Mouse (Mus musculus) c-Kit-positive CD71-negative TER-119-negative erythroid progenitor cells, embryonic 14.5 days (primary cell): ENCODE measurements around the gene Npcd.
A peak's percentile ranks its signal among the peaks of the same experiment; 100 is the strongest.

Experiments used
- DNase-seq: peaks from one replicate; pipeline ENCODE4 v3.0.0-alpha.2; 2013; ENCODE audit warnings: low read depth

Npcd gene

DNA sequence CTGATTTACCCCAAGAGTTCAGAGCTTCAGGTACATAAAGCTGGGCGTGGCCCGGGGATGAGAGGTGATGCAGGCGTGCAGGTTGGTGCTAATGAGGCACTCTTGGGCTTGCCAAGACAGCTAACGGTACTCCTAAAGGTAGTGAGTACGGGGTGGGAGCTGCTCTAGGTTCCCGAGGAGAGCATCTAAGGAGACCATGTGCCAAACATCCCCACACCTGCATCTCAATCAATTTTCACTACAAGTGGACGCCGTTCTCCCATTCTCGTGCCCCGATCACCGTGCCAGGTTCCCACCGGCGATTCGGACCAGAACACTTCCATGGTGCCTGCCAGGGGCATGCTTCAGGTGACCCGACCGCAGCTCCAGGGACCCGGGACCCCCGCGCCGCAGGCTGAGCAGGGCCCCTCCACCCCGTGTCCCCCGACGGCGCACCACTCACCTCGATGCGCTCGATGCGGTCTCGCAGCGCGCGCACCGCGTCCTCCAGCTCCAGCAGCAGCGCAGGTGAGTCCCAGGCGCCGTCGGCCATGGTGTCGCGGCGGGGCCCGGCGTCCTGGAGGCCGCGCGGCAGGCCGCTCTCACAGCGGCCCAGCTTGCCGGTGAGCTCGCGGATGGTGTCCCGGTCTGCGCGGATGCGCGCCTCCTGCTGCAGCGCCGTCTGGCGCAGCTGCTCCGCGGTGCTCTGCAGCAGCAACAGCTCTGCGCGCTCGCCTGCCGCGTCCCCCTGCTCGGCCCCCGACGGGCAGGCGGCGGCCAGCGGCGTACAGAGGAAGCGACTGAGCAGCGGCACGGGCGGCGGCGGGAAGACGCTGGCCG lies 30.3 kb downstream of the Npcd start:
- DNase-seq: no peak

DNA sequence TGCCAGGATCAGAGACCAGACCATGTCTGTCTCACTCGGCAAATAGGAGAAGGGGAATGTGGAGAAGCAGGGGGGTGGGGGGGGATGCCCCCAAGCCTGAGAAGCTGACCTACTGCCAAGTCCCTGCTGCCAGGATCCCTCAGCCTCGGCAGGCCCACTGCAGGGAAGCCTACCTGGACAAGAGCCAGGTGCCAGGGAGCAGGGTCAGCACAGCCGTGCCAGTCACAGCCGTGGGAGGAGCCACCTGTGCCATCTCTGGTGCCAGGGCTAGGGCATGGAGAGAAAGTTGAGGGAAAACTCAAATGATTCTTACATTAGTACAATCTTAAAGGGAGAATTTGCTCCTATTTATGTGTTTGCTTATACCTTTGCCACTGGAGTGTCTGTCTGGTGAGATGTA lies 31.7 kb downstream of the Npcd start:
- no peak for DNase-seq

DNA sequence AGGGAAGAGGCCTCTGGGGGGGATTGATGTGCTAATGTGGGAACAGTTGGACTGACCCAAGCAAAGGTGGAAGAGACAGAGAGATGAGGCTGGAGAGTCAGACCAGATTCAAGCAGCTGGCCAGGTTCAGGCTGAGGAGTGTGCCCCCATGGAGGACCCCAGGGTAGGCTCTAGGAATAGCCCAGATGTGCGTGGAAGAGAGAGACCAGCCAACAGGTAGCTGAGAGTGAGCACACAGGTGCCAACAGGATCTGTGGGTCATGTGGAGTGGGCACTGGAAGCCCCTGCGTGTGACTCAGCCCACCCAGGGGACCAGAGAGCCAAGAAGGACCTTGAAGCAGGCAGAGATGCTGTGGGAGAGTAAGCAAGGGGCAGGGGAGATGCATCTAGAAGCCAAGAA lies 32.4 kb downstream of the Npcd start:
- no peak for DNase-seq

DNA sequence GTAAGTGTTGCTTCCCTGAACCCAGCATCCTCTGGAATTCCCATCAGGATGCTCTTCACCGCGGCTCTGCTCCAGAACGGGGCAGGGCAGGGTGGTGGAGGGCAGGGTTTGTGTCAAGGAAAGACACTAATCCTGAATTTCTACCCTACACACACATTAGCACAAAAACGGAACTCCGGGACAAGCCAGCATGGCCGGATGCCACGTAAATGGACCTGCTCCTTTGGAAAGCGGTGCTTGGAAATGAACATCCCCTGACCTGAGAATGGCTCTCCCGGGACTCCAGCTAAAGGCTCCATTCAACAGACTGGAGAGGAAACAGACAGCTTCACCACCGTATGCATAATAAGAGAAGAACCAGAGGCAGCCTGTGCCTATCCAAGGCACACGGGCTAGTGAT lies 33.3 kb downstream of the Npcd start:
- DNase-seq: no peak

DNA sequence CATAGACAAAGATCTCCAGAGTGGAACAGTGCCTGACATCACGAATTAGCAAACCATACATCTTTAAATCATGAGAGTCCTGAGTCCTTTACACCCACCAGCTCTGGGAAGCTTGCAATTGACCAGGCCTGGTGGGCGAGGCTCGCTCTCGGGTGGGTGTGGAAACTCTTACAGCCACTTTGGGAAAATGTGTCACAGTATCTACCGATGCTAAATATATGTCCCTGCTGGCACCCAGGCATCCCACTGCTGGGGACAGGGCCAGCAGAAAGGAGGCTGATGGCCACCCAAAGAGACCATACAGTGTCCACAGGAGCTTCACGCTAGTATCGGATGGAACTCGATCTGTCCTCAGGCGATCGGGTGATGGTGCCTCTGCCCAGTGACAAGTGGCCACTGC lies 35.4 kb downstream of the Npcd start:
- DNase-seq: no peak

DNA sequence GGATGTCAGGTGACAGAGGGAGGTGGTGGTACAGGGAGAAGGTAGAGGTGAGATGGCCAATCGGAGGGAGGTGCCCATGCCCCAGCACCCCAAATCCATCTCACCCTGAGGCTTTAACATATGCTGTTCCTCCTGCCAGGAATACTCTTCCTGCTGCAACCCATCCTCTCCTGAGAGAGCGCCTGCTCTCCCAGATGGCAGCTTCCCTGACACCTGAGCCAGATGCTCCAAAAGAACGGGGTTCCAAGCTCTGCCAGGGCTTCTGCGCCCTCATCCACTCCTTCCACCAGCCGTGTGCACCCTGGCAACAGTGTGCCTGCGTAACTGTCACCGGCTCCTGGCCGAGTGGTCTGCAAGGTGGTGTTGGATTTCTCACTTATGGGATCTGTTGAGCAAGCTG lies 36.4 kb downstream of the Npcd start:
- DNase-seq: no peak

DNA sequence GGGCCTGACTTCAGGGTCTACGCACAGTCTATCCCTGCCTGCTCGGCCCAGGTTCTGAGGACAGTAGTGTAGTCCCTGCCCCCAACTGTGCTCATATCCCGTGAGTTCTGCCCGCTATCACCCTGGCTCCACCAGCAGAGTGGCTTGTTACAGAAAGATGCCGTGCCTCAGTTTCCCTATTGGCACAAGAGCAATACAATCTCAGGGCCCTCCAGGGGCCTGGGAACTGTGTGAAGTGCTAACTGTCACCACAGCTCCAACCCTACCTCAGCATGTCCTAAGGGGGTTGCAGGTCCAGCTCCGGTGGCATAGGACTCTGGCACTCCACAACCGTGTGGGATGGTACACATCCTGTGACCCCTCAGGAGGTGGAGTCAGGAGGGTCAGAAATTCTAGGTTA lies 36.9 kb downstream of the Npcd start:
- no peak for DNase-seq

DNA sequence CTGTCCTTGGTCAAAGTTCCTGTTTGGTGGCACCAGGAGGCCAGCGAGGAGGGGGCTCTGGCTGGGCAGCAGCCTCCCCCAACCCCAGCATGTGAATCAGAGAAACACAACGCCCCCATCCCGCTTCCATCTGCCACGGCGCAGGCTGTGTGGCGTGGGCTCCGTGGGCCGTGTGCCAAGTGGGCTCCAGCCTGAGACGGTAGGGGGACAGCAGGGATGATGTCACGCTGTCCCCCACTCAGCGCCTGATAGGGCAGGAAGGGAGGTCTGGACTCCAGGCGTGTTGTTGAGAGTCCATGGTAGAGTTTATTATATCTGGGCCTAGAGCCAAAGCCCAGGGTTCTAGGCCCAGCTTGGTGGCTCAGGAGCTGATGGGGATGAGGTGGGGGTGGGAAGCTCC lies 37.8 kb downstream of the Npcd start:
- no peak for DNase-seq

DNA sequence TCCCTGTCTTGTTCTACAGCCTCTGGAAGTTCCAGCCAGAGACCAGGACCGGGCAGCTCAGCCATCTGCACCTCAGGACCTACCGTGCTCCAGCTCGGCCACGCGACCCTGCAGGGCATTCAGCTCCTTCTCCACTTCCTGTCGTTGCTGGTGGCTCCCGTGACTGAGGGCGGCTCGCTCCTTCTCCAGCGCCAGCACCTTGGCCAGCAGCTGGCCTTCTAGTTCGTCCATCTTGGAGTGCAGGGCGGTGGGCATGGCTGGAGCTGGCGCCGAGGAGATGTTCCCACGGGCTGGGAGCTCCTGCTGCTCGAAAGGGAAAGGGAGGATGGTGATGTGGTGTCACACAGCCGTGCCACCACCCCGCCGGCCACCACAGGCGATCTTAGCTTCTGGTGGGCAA lies 39.9 kb downstream of the Npcd start:
- no peak for DNase-seq

DNA sequence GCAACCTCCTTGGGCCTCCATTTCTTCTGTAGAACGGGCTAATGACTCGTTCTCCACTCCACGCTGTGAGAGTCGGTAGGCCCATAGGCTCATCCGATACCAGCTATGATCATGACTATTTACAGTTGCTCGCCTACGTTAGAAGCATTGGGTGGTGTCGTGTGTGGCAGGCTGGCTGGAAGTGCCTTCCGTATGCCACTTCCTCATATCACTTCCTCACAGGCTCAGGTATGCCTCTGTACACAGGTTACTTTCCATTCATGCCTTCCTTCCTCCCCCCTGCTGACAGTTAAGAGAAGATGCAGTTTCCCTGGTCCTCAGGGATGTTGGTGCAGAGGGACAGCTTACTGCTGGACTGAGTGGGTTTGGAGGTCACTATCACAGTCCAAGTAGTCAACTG lies 41.0 kb downstream of the Npcd start:
- DNase-seq: no peak

DNA sequence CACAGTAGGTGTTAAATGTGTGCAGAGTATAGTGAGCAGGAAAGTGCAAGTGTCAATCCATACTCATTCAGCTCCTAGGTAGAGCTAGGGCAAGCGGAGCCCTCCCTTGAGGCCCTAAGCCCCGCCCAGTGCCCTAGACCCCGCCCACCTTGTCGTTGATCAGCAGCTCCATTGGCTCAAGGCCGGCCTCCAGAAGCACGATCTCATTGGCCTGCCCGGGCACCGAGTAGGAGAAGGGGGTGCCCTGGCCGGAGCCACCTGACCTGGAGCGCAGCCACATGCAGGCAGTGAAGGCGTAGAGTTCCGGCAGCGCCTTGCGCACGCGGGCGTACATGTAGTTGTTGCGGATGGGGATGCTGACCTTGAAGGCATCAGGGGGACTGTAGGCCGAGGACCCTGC lies 41.6 kb downstream of the Npcd start:
- DNase-seq: no peak

DNA sequence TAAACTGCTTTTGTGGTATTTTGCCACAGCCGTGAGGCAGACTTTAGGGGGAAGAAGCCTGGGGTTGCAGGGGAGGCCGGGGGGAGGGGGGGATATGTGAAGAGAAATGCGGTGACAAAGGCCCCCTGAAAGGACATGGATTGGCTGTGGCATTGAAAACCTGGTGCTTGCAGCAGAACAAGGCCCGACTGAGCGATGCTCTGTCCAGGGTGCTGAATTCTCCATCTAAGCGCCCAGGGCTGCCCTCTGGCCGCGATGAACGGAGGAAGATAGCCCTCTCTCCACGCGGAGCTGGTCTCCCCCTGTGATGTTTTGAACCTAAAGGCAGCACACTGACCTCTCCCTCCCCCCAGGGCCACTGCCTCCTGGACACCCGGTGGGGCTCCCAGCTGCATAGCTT lies 42.5 kb downstream of the Npcd start:
- DNase-seq: peak; percentile 69

DNA sequence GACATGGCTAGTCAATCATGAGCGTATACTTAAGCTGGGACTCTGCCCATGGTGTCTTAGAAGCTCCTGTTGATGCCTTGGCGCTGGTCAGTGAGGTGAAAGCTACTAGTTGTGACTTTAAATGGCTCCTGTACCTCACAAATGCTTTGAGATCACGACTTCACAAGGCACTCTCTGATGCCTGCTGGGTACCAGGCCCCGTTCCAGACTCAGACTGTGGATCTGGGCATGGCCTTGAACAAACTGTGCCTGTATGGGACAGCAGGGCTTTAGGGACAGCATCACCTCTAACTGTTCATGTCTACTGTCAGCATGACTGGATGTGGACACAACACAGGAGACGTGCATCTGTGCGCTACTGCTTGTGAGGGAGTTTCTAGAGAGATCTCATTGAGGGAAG lies 43.1 kb downstream of the Npcd start:
- DNase-seq: no peak

DNA sequence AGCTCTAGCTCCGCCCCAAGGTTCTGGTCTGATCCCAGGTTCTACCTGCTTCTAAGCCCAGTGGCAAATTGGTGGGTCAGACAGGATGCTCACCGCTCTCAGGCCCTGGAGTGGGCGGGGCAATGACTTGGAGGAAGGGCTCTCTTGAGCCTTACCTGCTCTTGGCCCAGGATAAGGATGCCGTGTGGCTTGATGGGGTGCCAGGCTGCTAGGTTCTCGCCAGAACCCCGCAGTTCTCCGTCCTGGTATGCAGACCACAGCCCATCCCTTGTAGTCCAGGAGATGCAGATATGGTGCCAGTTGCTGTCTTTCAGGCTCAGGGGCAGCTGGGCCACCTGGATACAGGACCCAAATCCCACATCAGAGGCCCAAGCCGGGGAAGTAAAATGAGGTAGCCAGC lies 43.9 kb downstream of the Npcd start:
- DNase-seq: no peak

DNA sequence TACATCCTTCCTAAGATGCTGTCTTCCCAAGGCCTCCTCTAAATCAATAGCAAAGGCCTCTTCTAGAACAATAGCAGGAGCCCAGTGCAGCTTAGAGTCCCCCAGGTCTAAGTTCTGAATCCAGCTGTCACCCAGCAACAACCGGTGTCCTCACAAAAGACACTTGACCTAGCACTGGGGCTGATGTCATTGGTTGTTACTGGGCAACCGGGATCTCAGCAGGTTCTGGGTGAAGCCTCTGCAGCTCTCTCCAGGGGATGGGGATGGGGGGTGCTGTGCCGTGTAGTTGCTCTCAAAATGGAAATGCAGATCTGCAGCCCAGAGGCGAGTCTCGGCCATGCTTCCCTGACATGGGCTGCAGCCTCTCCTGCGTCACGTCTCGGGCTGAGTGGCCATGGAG lies 46.2 kb downstream of the Npcd start:
- DNase-seq: no peak

DNA sequence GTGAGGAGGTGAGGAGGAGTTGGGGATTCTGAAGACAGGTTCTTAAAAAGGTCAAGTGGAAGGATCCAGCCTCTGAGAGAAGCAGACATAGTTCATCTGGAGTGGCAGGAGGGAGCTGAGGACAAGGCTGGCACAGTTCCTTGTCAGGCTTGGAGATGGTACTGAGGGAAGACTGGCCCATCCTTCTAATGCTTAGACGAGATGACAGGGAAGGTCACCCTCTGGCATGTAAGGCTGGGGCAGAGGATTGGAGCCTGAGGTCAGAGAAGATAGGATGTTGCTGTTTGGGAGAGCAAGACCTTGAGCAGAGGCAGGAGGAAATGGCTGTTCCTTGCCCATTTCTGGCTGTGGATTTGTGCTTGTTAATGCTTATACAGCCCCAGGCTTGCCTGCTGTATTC lies 49.0 kb downstream of the Npcd start:
- no peak for DNase-seq

DNA sequence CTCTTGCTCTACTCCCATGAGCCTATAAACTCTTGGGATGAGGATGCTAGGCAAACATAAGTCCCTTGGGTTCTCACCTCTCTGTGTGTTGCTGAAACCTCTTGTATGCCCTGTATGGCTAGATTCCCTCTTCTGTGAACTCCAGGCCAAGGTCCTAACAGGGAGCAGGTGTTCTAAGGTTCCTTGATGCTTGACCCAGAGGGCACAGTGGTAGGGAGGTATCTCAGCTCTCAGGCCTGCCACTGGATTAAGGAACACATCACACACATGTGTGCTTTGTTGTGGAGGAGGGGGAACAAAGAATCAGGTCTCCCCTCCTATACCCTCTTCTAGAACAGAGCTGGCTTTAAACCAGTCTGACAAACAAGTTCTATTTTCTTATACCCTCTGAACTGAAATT lies 56.3 kb downstream of the Npcd start, which contains the start of gene Dnal4:
Dnal4 (minus strand) TSS at position 101 of the 400 bp plus-strand sequence.
- DNase-seq: no peak

DNA sequence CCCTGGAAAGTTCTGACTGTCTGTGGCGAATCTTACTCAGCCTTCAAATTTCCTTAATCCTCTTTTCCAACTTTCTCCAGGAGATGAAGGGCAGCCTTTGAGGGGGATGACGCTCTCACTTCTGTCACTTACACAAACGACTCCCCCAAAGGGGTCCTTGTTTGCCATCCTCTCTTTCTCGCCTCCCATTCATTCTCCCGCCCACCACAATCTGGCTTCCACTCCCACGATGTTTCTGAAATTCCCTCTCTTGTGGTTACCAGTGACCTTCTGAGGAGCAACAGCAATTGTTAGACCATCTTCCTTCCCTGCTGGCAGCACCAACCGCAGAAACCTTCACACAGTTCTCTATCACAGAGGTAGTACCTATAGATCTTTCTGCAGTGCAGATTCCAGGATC lies 58.4 kb downstream of the Npcd start:
- DNase-seq: no peak

DNA sequence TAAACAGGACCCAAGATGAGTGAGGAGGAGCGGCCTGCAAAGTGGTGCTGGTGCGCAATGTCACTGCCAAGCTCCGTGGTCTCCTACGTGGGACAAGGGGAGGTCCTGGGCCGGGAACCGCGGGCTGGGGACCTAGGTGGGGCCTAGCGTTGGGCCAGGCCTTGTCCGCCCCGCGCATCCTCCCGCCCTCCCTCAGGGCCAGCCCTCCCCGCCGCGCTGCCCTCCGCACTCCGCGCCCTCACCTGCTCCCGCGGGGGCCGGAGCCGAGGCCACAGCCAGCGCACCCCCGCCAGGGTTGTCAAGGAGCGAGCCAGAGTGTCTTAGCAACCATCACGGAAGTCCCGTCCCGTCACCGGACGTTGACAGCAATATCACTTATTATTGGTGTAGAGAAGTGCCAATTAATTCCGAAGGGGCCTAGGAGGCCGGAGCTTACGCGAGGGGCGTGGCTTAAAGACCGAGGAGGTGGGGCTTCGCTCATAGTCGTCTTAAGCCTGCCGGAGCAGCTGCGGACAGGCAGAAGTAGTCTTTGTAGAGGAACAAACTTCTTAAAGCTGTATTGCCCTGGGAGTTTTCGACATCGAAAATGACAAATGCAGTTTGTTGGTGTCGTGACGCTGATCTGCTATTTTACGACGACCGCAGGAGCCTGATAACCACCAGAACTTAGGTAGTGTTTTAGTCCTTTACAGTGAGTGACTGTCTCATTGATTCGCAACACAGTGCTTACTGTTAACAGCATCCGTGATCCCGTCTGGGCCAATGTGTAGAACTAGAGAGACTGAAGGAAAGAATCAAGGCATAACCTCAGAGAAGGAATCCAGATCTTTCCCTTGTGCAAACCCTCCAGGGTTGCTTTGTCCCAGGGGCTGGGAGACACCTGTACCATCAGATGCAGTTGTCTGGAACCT lies 59.7 kb downstream of the Npcd start:
- DNase-seq: peak; percentile 94

DNA sequence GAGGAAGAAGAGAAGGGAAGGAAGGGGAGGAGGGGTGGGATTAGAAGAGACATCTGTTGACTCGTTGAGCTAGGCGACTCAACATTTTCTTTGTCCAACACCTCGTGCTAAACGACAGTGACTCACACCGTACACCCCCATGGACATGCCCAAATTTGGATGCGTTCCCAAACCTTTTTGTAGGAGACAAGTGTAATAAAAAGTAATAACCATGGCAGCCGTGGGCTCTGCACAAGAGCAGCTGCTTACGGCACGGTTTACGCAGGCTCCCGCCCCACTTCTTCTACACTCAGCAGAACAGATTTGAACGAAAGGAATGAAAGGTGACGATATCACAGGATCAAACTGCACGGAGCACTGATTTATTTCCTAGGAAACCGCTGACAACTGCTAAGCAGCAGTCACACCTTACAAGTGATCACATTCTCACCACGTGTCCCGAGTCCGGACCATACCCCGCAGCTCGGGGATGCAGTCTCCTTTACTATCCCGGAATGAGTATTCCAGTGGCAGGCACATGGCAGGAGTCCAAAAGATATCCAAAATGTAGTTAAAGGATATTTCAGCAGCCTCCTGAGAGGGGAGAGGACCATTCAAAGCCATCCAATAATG lies 63.3 kb downstream of the Npcd start:
- DNase-seq: no peak

DNA sequence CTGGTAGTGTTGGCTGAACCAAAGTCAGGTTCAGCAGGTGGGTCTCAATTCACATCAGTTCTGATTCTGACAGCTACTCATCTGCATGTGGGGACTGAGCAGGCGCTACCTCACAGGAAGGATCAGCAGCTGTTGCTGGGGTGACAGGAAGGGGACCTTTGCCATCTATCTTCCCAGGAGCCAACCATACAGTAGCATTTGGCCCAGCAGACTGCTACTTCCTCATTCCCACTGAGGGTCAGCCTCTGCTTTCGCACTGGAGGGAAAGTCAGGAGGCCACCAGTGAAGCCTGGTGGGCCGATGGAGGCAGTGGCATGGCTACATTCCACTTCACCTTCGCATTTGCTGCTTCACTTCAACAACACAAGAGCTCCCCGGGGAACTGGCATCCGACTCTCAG lies 65.7 kb downstream of the Npcd start:
- no peak for DNase-seq

DNA sequence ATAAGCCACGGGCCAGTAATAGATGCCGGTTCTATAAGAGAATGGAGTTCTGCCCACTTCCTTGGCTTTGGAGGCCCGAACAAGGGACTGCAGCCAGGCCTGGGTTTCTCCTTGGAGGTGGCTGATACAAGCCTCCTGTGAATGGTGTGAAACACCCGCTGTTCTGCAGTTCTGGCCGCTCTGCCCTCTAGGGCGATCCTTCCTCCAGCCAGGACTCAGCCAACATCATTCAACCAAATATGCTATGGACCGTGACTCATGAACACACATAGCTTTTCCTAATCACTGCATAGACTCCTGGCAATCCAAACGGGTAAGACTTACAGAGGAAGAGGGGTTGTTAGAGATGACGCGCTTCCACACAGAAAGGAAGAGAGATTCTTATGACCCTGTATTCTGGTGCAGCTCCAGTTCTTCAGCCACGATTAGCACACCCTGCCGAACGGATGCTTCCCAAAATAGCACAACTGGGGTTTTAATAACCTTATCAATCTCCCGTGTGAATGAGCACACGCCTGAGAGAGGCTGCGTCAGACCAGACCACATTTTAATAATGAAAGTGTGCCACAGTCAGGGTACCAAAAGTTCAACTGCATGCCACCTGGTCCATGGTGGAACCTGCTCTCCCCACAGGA lies 66.6 kb downstream of the Npcd start:
- no peak for DNase-seq
